Mouse (Mus musculus) stomach, postnatal 0 days (tissue): Measurements from ENCODE around the gene Mat2a.

Source experiments
- CTCF ChIP-seq: IDR thresholded peaks from 2 replicates; pipeline ENCODE4 v1.5.1; 2016; ENCODE audit warnings: antibody characterized with exemption, low read depth, mild to moderate bottlenecking, moderate library complexity
- EP300 ChIP-seq: optimal IDR thresholded peaks from 2 replicates; pipeline ENCODE3; 2016; ENCODE audit warnings: antibody characterized with exemption

DNA sequence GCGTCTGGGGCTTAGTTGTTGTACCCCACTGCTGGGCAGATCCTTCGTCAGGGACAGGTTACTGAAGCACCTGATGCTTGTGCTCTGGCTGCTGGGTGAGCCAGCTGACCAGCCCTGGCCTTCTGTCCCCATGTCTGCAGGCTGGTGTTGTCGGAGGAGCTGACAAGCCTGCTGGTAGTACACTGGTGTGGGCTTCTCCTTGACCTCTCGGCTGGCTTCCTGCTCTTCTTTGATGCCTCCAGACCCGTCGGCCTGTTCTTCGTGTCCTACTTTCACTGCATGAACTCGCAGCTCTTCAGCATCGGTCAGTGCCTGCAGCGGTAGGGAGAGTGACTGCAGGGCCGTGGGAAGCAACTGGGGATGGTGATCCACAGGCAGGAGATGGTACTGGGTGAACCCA lies 13.7 kb downstream of the Mat2a start:
- no peak for TF ChIP-seq CTCF
- no peak for TF ChIP-seq EP300
